Mouse (Mus musculus) CH12.LX (cell line): ENCODE results near the gene Snx14. TPM values are rescaled to one million over a fixed set of nuclear protein-coding genes. Genes with fewer than 3 reads are reported as not detected.

Experiments
- DNase-seq: peaks from one replicate; pipeline ENCODE4 v3.0.0-alpha.2; 2013; ENCODE audit errors: extremely low read depth
- H3K27ac ChIP-seq: 2 replicates; pipeline ENCODE4 v1.5.1; 2012; ENCODE audit warnings: low read depth, mild to moderate bottlenecking, control low read depth, moderate library complexity; ENCODE audit not compliant: insufficient read depth
- H3K27me3 ChIP-seq: replicated peaks from 2 replicates; pipeline ENCODE3; 2012; ENCODE audit warnings: inconsistent platforms
- H3K36me3 ChIP-seq, 2 experiments: replicated peaks in 1 of 2; 2 replicates each; pipeline versions ENCODE3 to v1.6.1; 2012; ENCODE audit warnings: inconsistent platforms in 1 of 2, low read length in 1 of 2, mild to moderate bottlenecking in 1 of 2, mixed read lengths in 1 of 2, moderate library complexity in 1 of 2; ENCODE audit not compliant: control insufficient read depth in 1 of 2, insufficient read depth in 1 of 2
- H3K4me1 ChIP-seq, 2 experiments: 2 replicates each; pipeline ENCODE4 v1.6.1; 2012; ENCODE audit warnings: inconsistent platforms in 1 of 2, moderate library complexity in 1 of 2; ENCODE audit not compliant: insufficient read depth in 2 of 2, control insufficient read depth in 1 of 2
- H3K4me2 ChIP-seq: 2 replicates; pipeline ENCODE4 v1.6.1; 2012; ENCODE audit warnings: low read depth, mild to moderate bottlenecking, control low read depth; ENCODE audit not compliant: poor library complexity, insufficient read depth, severe bottlenecking
- H3K4me3 ChIP-seq, 3 experiments: fragments of 150-350 bp in 1 of 3; sonication (generic) in 1 of 3; replicated peaks in 1 of 3; 2 replicates each; pipeline versions ENCODE3 to v1.5.1; 2011 to 2012; ENCODE audit warnings: low read depth in 2 of 3, low read length in 2 of 3, mild to moderate bottlenecking in 2 of 3, moderate library complexity in 2 of 3, control low read depth in 1 of 3, improper control_type of control experiment in 1 of 3, inconsistent platforms in 1 of 3, mixed read lengths in 1 of 3; ENCODE audit not compliant: poor library complexity in 1 of 3
- H3K79me2 ChIP-seq: replicated peaks from 2 replicates; pipeline ENCODE4 v1.6.1; 2012; ENCODE audit warnings: mild to moderate bottlenecking, moderate library complexity; ENCODE audit not compliant: control insufficient read depth, poor library complexity, insufficient read depth, severe bottlenecking; ENCODE audit errors: extremely low read depth
- H3K9ac ChIP-seq: 2 replicates; pipeline ENCODE4 v1.6.1; 2012; ENCODE audit warnings: low read depth, mild to moderate bottlenecking, control low read depth, moderate library complexity; ENCODE audit not compliant: insufficient read depth
- H3K9me3 ChIP-seq: replicated peaks from 2 replicates; pipeline ENCODE3; 2012; ENCODE audit warnings: low read length, inconsistent platforms, mixed read lengths
- CTCF ChIP-seq, 2 experiments: IDR thresholded peaks in 1 of 2; conservative IDR thresholded peaks in 1 of 2; 2 replicates each; pipeline ENCODE4 v1.5.1; 2011 to 2012; ENCODE audit warnings: low read depth in 2 of 2, low read length in 2 of 2, improper control_type of control experiment in 1 of 2, inconsistent platforms in 1 of 2, mild to moderate bottlenecking in 1 of 2, moderate library complexity in 1 of 2
- ELF1 ChIP-seq: IDR thresholded peaks from 2 replicates; pipeline ENCODE4 v1.6.1; 2014; ENCODE audit warnings: low read depth, mild to moderate bottlenecking, inconsistent platforms, low read length, improper control_type of control experiment
- HCFC1 ChIP-seq: IDR thresholded peaks from 2 replicates; pipeline ENCODE4 v1.6.1; 2012; ENCODE audit warnings: low read depth, mild to moderate bottlenecking, inconsistent platforms, low read length, improper control_type of control experiment
- JUN ChIP-seq: IDR thresholded peaks from 2 replicates; pipeline ENCODE4 v1.6.1; 2011; ENCODE audit warnings: low read depth, mild to moderate bottlenecking, low read length, improper control_type of control experiment, moderate library complexity; ENCODE audit not compliant: insufficient read depth
- JUND ChIP-seq: conservative IDR thresholded peaks from 2 replicates; pipeline ENCODE4 v1.6.1; 2011; ENCODE audit warnings: low read depth, low read length, improper control_type of control experiment
- MYC ChIP-seq: IDR thresholded peaks from 2 replicates; pipeline ENCODE4 v1.6.1; 2011; ENCODE audit warnings: low read depth, mild to moderate bottlenecking, improper control_type of control experiment, low read length
- NELFE ChIP-seq: IDR thresholded peaks from 2 replicates; pipeline ENCODE4 v1.6.1; 2011; ENCODE audit warnings: low read depth, low read length, improper control_type of control experiment
- NRF1 ChIP-seq: IDR thresholded peaks from 2 replicates; pipeline ENCODE4 v1.6.1; 2014; ENCODE audit warnings: low read depth, mild to moderate bottlenecking, inconsistent platforms, low read length, improper control_type of control experiment, moderate library complexity
- PAX5 ChIP-seq: IDR thresholded peaks from 2 replicates; pipeline ENCODE4 v1.6.1; 2012; ENCODE audit warnings: low read length, inconsistent platforms, mixed read lengths
- POLR2A ChIP-seq: IDR thresholded peaks from 2 replicates; pipeline ENCODE4 v1.6.1; 2011; ENCODE audit warnings: low read depth, mild to moderate bottlenecking, improper control_type of control experiment, low read length
- SMC3 ChIP-seq: IDR thresholded peaks from 2 replicates; pipeline ENCODE4 v1.6.1; 2011; ENCODE audit warnings: low read depth, low read length, improper control_type of control experiment
- USF1 ChIP-seq: IDR thresholded peaks from 2 replicates; pipeline ENCODE4 v1.6.1; 2014; ENCODE audit warnings: low read depth, mild to moderate bottlenecking, inconsistent platforms, low read length, improper control_type of control experiment
- ZC3H11A ChIP-seq: IDR thresholded peaks from 2 replicates; pipeline ENCODE4 v1.6.1; 2012; ENCODE audit warnings: low read depth, mild to moderate bottlenecking, inconsistent platforms, low read length, improper control_type of control experiment
- dilution Hi-C: fragments of 300-500 bp; cut with MboI; formaldehyde crosslinking; loops from 2 replicates; pipeline ENCODE4 v1.14.3; 2020; ENCODE audit warnings: low sequenced_read_pairs; ENCODE audit not compliant: extremely low pct_unique_long_range_greater_than_20kb, extremely low pct_ligation_motif_present
- in situ Hi-C: fragments of 300-500 bp; cut with MboI; formaldehyde crosslinking; loops from 3 replicates; pipeline ENCODE4 v1.14.3; 2019; ENCODE audit warnings: low sequenced_read_pairs, low pct_ligation_motif_present, low pct_unique_long_range_greater_than_20kb, mixed read lengths
- polyA plus RNA-seq: library from polyadenylated mRNA; unstranded; fragments of >175 nt; gene quantifications from 2 replicates; pipeline ENCODE4 v1.2.1, GENCODE M21; 2012; ENCODE audit warnings: low read depth; ENCODE audit not compliant: insufficient read length
- total RNA-seq, 2 experiments: library from RNA; depleted of rRNA; stranded (reverse); fragments of 300-350 nt in 1 of 2; fragments of >200 nt in 1 of 2; gene quantifications; 2 replicates each; pipeline ENCODE4 v1.2.3; 2012 to 2014

The Snx14 gene
- total and polyA plus RNA-seq, 3 experiments, result 8.7 to 17.4 (median 10.6) TPM

GRCm38 (mm10) chr9:88329166-88329748, 109.5 kb downstream of the Snx14 start:
- Histone ChIP-seq H3K9me3 (peaks cover 4% of the 10 kb centered on the region), H3K79me2 (no peaks in the 10 kb centered on the region), H3K4me2 (peak overlapping the region; percentile 73), H3K4me1 (peaks cover 5 to 48% of the 10 kb centered on the region in 2 experiments), H3K27me3 (no peaks in the 10 kb centered on the region), H3K9ac (peak overlapping the region; percentile 50), H3K4me3 (no peak overlapping the region), H3K27ac (no peak overlapping the region), H3K36me3 (no peaks in the 10 kb centered on the region)
- dilution Hi-C loops, result no loop called here
- in situ Hi-C loops, result no loop called here
- TF ChIP-seq SMC3 (no peak), HCFC1 (no peak)
- peak; percentile 34 for DNase-seq

DNA sequence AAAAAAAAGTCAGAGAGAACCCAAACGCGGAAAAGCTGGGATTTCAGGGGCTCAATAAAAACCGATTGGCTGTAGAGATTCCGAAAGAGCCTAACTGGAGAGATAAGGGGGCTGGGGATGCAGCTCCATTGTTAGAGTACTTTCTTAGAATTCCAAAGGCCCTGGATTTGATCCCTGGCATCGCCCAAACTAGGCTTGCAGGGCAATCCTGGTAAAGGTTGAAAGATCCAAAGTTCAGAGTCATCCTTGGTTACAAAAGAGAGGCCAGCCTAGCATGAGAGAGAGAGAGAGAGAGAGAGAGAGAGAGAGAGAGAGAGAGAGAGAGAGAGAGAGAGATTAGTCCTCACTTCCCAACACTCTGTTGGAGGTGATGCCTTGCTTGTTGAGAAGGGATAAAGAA, 110.1 kb downstream of the Snx14 start:
- TF ChIP-seq JUND (no peak), HCFC1 (no peak), USF1 (no peak), ZC3H11A (no peak), NRF1 (no peak), PAX5 (no peak), MYC (no peak), JUN (no peak)
- H3K27ac ChIP-seq, result no peak overlapping the region
- H3K9ac ChIP-seq, result peak overlapping the region; percentile 50; the same call in 1 of the 2 replicates
- H3K79me2 ChIP-seq, result no peaks in the 10 kb centered on the region
- H3K36me3 ChIP-seq, result no peaks in the 10 kb centered on the region
- in situ Hi-C loops, result no loop called here
- dilution Hi-C loops, result no loop called here
- DNase-seq, result no peak
- no peak overlapping the region for H3K4me3 ChIP-seq
- peaks cover 5 to 42% of the 10 kb centered on the region in 2 experiments for H3K4me1 ChIP-seq
- peak overlapping the region; percentile 73 for H3K4me2 ChIP-seq
- peaks cover 6% of the 10 kb centered on the region for H3K9me3 ChIP-seq
- no peaks in the 10 kb centered on the region for H3K27me3 ChIP-seq

GRCm38 (mm10) chr9:88326930-88327901, 111.5 kb downstream of the Snx14 start, which contains the start of gene Nt5e:
TSS of gene Nt5e (plus strand) at chr9:88327197.
- H3K4me3 ChIP-seq, result peak within 1 kb of the TSS in 2 of 3 experiments; percentile 42 to 69
- TF ChIP-seq NELFE (0 out of 2 replicates have a peak, but pooled peaks have one; percentile 20), ELF1 (no peak), POLR2A (peak; percentile 40; the same call in 1 of the 2 replicates), CTCF (conservative IDR thresholded peaks at IDR 0.05 in 1 of 2, IDR thresholded peaks at IDR 0.05 in 1 of 2; ENCODE audit: low read depth in 2 of 2, low read length in 2 of 2) (no peak)
- dilution Hi-C loops, result no loop called here
- no peak within 1 kb of the TSS for H3K27ac ChIP-seq
- peak within 1 kb of the TSS; percentile 7; the same call in 1 of the 2 replicates for H3K9ac ChIP-seq
- H3K4me1 ChIP-seq, result peaks cover 0 to 28% of the 10 kb centered on the region in 2 experiments; a peak in 2 of 4 replicates
- H3K4me2 ChIP-seq, result peak within 1 kb of the TSS; percentile 73
- in situ Hi-C loops, result no loop called here
- H3K79me2 ChIP-seq, result no peaks in the 10 kb centered on the region
- H3K36me3 ChIP-seq, result no peaks in the 10 kb centered on the region
- H3K27me3 ChIP-seq, result no peaks in the 10 kb centered on the region
- H3K9me3 ChIP-seq, result peaks cover 6% of the 10 kb centered on the region
- DNase-seq, result no peak
